Mouse (Mus musculus) heart, embryonic 15.5 days (tissue): ENCODE results near the gene Cldn22. TPM values are rescaled to one million over a fixed set of nuclear protein-coding genes. Genes with fewer than 3 reads are reported as not detected.
"Not testable (repeated sequence)": the region's sequence is repeated elsewhere in the genome, so short reads cannot be mapped to it uniquely, and the experiment has no call there.

ENCODE experiments used
- ATAC-seq: fragments of 200-750 bp; cut with Nextera tagmentation; replicated peaks from 2 replicates; pipeline ENCODE4 v1.8.0; 2017; ENCODE audit warnings: low read depth, moderate TSS enrichment; ENCODE audit not compliant: insufficient number of reproducible peaks, insufficient read depth, low FRiP score
- H3K27ac ChIP-seq: fragments of 300-500 bp; sonication (generic); 2 replicates; pipeline ENCODE4 v1.5.1; 2015; ENCODE audit warnings: mild to moderate bottlenecking, inconsistent platforms
- H3K27me3 ChIP-seq: fragments of 300-500 bp; sonication (generic); 2 replicates; pipeline ENCODE4 v1.6.1; 2015; ENCODE audit warnings: inconsistent platforms
- H3K36me3 ChIP-seq: fragments of 300-500 bp; sonication (generic); 2 replicates; pipeline ENCODE4 v1.6.1; 2015; ENCODE audit warnings: mild to moderate bottlenecking, inconsistent platforms
- H3K4me1 ChIP-seq: fragments of 300-500 bp; sonication (generic); replicated peaks from 2 replicates; pipeline ENCODE4 v1.6.1; 2015; ENCODE audit warnings: inconsistent platforms
- H3K4me2 ChIP-seq: fragments of 300-500 bp; sonication (generic); 2 replicates; pipeline ENCODE4 v1.6.1; 2015; ENCODE audit warnings: inconsistent platforms, mild to moderate bottlenecking, moderate library complexity
- H3K4me3 ChIP-seq: fragments of 300-500 bp; sonication (generic); 2 replicates; pipeline ENCODE4 v1.5.1; 2015; ENCODE audit warnings: mild to moderate bottlenecking, inconsistent platforms
- H3K9ac ChIP-seq: fragments of 300-500 bp; sonication (generic); 2 replicates; pipeline ENCODE4 v1.6.1; 2015; ENCODE audit warnings: mild to moderate bottlenecking, inconsistent platforms
- H3K9me3 ChIP-seq: fragments of 300-500 bp; sonication (generic); replicated peaks from 2 replicates; pipeline ENCODE4 v1.6.1; 2016; ENCODE audit warnings: inconsistent platforms
- WGBS: fragments of 180-500 bp; shearing (Covaris S2); methylation state at CpG from one replicate; pipeline ENCODE4 v1.1.7; 2015; ENCODE audit warnings: mixed read lengths; 5-methylcytosine and 5-hydroxymethylcytosine counted together
- polyA plus RNA-seq: library from polyadenylated mRNA; unstranded; fragments of >200 nt; fragmentation: Nextera tagmentation; extraction: Ambion mirVana; gene quantifications from 2 replicates; pipeline ENCODE4 v1.2.1, GENCODE M21; 2015

The Cldn22 gene
- polyA plus RNA-seq, 1 experiment from 2014 or later, result not detected

DNA sequence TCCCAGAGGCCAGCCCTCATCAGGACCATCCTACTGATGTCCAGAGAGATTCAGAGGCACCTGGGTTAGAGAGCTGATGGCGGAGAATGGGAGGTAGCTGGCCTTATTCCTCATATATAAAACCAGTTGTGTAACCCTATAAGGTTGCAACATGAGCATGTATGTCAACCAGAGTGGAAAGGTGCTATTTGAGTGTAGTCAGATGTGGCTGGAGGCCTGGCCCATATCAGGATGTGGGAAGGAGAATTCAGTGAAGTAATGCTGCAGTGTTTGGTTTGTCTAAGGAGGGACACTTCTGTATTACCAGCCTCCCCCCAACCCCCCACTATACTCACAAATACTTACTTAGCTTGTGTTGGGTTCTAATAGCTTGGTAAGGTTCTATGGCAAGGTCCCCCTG is 20.0 kb upstream of the Cldn22 start:
- no peak for ATAC-seq
- Histone ChIP-seq H3K27ac (no peak overlapping the region), H3K9ac (no peak overlapping the region), H3K9me3 (no peaks in the 10 kb centered on the region), H3K4me1 (no peaks in the 10 kb centered on the region), H3K27me3 (no peaks in the 10 kb centered on the region), H3K4me2 (no peak overlapping the region), H3K4me3 (no peak overlapping the region), H3K36me3 (no peaks in the 10 kb centered on the region)
- WGBS, result 72% methylated on average over 1 of the region's 1 CpGs

DNA sequence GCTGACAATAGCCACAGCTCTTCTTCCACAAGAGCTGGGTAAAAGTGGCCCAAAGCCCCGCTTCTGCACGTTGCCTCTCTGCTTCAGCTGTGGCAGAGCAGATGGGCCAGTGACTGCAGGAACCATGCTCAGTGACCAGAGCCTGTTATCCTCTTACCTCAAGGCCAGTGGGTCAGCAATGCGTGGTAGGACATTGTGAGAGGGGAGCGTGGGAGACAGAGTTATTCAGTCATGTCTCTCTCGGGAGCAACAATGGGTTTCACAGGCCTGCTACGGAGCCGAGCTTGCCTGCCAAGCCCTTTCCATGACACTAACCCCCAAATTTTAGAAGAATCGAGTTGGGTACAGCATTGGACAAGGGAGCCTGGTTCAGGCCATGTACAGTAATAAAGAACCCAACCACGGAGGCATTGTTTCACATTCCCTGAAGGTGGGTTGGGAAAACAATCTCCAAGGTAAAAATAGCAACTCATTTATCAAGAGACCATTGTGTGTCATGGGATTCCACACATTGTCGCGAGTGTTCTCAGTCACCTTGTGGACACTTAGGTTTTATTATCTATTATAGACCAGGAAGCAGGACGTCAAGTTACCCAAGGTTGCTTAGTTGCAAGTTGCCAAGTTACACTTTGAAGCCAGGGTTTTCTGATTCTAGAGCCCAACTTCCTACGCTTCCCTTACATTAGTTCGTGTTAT is 14.2 kb upstream of the Cldn22 start:
- Histone ChIP-seq H3K36me3 (no peaks in the 10 kb centered on the region), H3K4me1 (peaks cover 14% of the 10 kb centered on the region), H3K9me3 (no peaks in the 10 kb centered on the region), H3K4me3 (no peak overlapping the region), H3K9ac (no peak overlapping the region), H3K27me3 (no peaks in the 10 kb centered on the region), H3K4me2 (no peak overlapping the region), H3K27ac (peak overlapping the region; percentile 34; the same call in 1 of the 2 replicates)
- 59% methylated on average over 14 of the region's 14 CpGs for WGBS
- ATAC-seq, result no peak

DNA sequence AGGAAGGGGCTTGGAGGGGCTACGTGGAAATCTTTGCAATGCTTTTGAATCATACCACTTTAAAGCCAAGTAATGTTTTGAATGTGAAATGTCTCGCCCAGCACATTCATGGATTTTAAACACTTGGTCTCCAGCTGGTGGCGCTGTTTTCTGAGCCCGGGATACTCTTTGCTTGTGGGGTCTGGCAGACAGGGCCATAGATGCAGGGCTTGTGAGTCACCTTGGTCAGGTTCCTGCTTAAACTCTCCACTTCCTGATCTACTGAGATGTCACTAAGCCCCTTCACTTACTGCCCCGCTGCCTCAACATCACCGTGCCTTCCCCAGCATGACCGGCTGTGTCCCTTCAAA is 13.6 kb upstream of the Cldn22 start:
- 75% methylated on average over 7 of the region's 7 CpGs for WGBS
- Histone ChIP-seq H3K4me1 (peaks cover 14% of the 10 kb centered on the region), H3K27ac (no peak overlapping the region)

DNA sequence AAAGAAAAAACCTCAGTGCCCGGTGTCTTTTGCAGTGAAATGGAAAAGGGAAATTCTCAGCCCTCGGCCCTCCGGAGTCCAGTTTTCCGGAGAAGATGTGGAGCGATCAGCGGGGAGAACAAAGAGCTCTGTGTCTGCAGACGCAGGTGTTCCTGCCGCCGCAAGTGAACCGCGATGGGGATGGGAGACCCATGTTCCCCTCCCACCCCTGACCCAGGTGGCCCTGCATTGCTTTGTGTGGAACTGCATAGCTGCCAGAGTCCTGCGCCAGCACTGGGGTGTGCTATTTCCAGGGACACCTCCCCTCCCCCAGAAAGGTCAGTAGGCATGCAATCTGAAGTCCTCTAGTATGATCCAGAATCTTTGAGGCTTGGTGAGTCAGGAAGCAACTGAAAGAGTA is 13.1 kb upstream of the Cldn22 start:
- Histone ChIP-seq H3K4me2 (no peak overlapping the region), H3K4me3 (no peak overlapping the region), H3K9ac (no peak overlapping the region), H3K9me3 (no peaks in the 10 kb centered on the region), H3K4me1 (peaks cover 14% of the 10 kb centered on the region), H3K36me3 (no peaks in the 10 kb centered on the region), H3K27ac (no peak overlapping the region), H3K27me3 (no peaks in the 10 kb centered on the region)
- 82% methylated on average over 12 of the region's 12 CpGs for WGBS
- no peak for ATAC-seq

More for the DNA sequence above, 13.6 kb upstream of the Cldn22 start:
- Histone ChIP-seq H3K27me3 (no peaks in the 10 kb centered on the region), H3K9me3 (no peaks in the 10 kb centered on the region), H3K36me3 (no peaks in the 10 kb centered on the region), H3K9ac (no peak overlapping the region), H3K4me3 (no peak overlapping the region), H3K4me2 (no peak overlapping the region)
- ATAC-seq, result no peak

DNA sequence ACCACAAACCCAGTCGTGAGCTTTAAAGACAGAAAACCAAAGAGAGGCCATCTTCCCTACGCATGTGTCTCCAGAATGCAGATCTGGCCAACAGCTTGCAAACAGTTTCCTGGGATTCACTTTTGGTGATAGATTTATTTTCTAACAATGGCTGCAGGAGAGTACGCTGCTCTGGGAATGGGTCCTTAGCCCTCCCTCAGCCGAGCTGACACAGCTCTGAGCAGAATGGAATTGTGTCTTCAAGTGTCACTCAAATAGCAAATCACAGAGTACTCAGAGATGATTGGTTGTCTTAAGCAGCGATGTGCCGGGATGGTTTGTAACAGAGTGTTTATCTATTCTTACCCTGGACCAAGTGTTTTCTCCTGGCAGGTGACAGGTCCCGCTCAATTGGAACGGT is 5.2 kb upstream of the Cldn22 start:
- WGBS, result 82% methylated on average over 8 of the region's 8 CpGs
- H3K27me3 ChIP-seq, result no peaks in the 10 kb centered on the region
- H3K9me3 ChIP-seq, result no peaks in the 10 kb centered on the region
- no peak overlapping the region for H3K4me3 ChIP-seq
- no peaks in the 10 kb centered on the region for H3K4me1 ChIP-seq
- ATAC-seq, result no peak
- no peaks in the 10 kb centered on the region for H3K36me3 ChIP-seq
- H3K27ac ChIP-seq, result no peak overlapping the region
- no peak overlapping the region for H3K9ac ChIP-seq
- H3K4me2 ChIP-seq, result no peak overlapping the region

DNA sequence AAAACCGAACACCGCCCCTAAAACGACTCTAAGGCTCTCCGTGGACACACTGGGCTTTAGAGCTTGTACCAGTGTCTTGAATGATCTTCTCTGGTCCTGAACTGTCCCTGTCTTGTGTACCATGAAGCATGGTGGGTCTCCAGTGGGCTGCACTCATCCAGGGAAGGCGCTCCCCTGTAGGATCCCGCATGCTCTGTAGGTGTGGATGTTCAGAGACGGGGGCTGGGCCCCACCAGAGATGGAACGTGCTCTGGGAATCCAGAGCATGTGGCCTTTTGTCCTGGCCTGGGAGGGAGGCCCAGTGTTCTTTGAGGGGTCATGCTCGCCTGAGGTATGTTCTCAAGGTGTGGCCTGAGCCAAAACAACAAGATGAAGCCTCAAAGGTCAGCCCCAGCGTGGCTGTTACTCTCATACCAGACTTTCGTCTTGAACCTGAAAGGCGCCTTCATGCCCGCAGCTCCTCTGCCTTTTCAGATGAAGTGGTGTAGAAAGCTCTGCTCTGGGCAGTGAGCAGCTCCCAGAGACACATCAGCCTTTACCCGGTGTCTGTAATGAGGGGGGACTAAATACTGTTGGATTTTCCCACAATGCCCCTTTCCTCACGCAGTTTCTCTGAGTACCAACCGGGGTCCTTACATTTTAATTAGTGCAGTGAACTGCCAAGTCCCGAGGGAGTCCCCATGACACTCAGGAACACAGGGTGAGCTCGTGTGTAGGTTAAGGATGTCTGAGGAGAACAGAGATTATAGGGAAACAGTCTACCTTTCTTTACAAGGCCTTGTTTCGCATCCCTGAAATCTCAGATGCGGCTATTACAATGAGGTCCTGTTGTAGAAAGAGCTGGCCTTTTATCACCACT is 3.1 kb upstream of the Cldn22 start:
- no peak for ATAC-seq
- Histone ChIP-seq H3K27me3 (no peaks in the 10 kb centered on the region), H3K4me3 (no peak overlapping the region), H3K4me2 (no peak overlapping the region), H3K9me3 (no peaks in the 10 kb centered on the region), H3K36me3 (no peaks in the 10 kb centered on the region), H3K4me1 (peaks cover 9% of the 10 kb centered on the region), H3K27ac (no peak overlapping the region), H3K9ac (no peak overlapping the region)
- 83% methylated on average over 20 of the region's 20 CpGs for WGBS

DNA sequence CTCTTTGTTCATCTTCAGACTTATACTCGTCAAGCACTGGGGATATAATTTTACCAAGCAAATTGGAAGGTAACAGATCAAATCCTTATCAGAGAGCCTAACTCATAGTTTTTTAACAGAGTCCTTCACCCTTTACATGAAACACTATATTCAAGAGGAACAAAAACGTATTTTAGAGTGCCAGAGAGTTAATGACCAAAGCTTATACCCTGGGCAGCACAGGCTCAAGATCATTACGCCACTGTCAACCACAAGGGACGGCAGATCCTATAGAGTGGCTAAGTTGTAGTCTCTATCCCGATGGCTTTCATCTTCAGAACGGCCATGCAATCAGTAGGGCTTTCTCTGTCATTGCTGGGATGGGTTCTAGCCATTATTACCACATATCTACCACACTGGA is 2.4 kb upstream of the Cldn22 start, which contains the start of gene Cldn24:
Cldn24 (plus strand) TSS at position 301 of the 400 bp plus-strand sequence.
- Histone ChIP-seq H3K4me2 (no peak within 1 kb of the TSS), H3K27me3 (no peaks in the 10 kb centered on the region), H3K27ac (no peak within 1 kb of the TSS), H3K9ac (no peak within 1 kb of the TSS), H3K36me3 (no peaks in the 10 kb centered on the region), H3K4me3 (no peak within 1 kb of the TSS), H3K9me3 (no peaks in the 10 kb centered on the region), H3K4me1 (peaks cover 9% of the 10 kb centered on the region)
- WGBS, result 86% methylated on average over 6 of the region's 6 CpGs
- ATAC-seq, result no peak

DNA sequence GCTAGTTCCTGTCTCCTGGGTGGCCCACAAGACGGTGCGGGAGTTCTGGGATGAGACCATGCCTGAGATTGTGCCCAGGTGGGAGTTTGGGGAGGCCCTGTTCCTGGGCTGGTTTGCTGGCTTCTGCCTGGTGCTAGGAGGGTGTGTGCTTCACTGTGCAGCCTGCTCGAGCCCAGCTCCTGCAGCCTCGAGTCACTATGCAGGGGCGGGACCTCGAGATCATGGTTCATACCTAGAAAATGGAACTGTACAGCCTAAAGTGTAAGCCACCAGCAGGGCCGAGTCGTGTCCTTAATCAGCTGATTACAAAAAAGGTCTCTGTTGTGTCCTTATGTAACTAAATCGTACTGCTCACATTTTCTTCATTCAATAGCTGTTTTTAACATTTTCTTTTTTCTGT is 1.7 kb upstream of the Cldn22 start:
- ATAC-seq, H3K36me3 ChIP-seq, H3K9me3 ChIP-seq, H3K27me3 ChIP-seq, H3K9ac ChIP-seq, H3K4me1 ChIP-seq, H3K4me3 ChIP-seq, H3K4me2 ChIP-seq, H3K27ac ChIP-seq: not testable (repeated sequence)
- WGBS, result 73% methylated on average over 7 of the region's 9 CpGs

DNA sequence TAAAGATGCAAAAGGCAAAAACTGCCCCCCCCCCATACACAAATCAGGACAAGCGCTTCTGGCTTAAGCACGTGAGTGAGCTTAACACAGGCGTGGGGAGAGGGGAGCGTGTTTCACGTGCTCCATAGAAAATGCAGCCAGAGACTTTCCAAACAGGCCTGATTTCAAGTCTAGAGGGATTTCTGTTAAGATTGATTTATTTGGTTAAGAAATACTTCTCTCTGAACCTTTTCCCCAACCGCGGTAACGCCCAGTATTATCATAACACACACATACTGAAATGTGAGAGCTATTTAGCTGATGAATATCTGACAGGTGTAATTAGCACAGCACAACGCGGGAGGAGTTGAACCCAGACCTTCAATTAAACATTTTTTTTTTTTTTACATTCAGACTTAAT is 505 bp upstream of the Cldn22 start:
- H3K4me2 ChIP-seq, result no peak overlapping the region
- WGBS, result 72% methylated on average over 10 of the region's 10 CpGs

DNA sequence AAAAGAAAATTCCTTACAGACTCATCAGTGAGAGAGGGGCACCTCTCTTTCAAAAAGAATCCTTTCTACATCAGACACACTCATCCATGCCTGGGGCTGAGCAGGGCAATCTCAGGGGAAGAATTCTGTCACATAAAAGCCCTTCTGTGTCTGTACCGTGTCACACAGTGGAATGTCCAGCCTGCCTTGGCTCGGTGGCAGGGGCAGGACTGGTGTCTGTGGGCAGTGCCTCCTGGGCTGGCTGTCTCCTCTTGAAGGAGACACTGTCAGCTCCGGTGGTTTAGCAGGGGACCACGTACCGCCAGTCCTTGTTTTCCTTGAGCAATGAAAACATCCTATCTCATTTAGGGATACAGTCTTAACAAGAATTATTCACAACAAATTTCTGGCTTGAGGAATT is 1.3 kb downstream of the Cldn22 start:
- peaks cover 17% of the 10 kb centered on the region; the same call in 1 of the 2 replicates for H3K36me3 ChIP-seq
- H3K4me1 ChIP-seq, result peaks cover 9% of the 10 kb centered on the region
- no peaks in the 10 kb centered on the region for H3K9me3 ChIP-seq
- no peaks in the 10 kb centered on the region for H3K27me3 ChIP-seq
- ATAC-seq, result no peak
- WGBS, result 29% methylated on average over 5 of the region's 5 CpGs
- no peak overlapping the region for H3K4me3 ChIP-seq
- H3K9ac ChIP-seq, result no peak overlapping the region
- H3K4me2 ChIP-seq, result no peak overlapping the region
- peak overlapping the region; percentile 36; the same call in 1 of the 2 replicates for H3K27ac ChIP-seq

More for the DNA sequence above, 505 bp upstream of the Cldn22 start:
- H3K4me1 ChIP-seq, result peaks cover 9% of the 10 kb centered on the region
- ATAC-seq, result no peak
- H3K36me3 ChIP-seq, result peaks cover 13% of the 10 kb centered on the region; the same call in 1 of the 2 replicates
- H3K9me3 ChIP-seq, result no peaks in the 10 kb centered on the region
- no peak overlapping the region for H3K4me3 ChIP-seq
- H3K27ac ChIP-seq, result no peak overlapping the region
- no peaks in the 10 kb centered on the region for H3K27me3 ChIP-seq
- no peak overlapping the region for H3K9ac ChIP-seq

DNA sequence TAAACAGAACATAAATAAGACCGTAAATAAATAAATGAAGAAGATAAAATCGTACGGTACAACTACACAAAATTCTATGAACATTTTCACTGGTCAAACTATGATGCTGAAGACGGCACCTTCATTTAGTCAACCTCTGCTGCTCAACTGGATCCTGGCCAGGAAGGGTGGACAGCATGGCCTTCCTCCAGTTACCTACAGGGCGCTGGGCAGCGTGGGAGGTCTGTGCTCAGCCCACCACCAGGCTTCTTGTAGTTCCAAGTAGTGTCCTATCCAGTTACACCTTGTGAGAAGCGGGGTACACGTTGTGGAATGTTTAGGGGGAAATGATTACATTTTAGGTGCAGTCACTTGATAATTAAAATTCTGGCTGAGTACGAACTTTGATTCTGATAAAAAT is 2.6 kb downstream of the Cldn22 start:
- Histone ChIP-seq H3K36me3 (peaks cover 25% of the 10 kb centered on the region; the same call in 1 of the 2 replicates), H3K27ac (no peak overlapping the region), H3K9me3 (no peaks in the 10 kb centered on the region), H3K27me3 (no peaks in the 10 kb centered on the region), H3K9ac (no peak overlapping the region), H3K4me1 (peaks cover 9% of the 10 kb centered on the region), H3K4me3 (no peak overlapping the region), H3K4me2 (no peak overlapping the region)
- WGBS, result 87% methylated on average over 9 of the region's 9 CpGs
- no peak for ATAC-seq
